Mouse (Mus musculus): ENCODE measurements at regions not wholly inside any gene's neighbourhood (a gene's known extent, or its start where the extent isn't known, plus 50 kb on each side); places are given as distances from the start of the nearest gene placed in this dataset.

GRCm38 (mm10) chr9:52402496-52402895, 234.1 kb upstream of the Zc3h12c start:
- DNase-seq (ENCODE audit: inconsistent age in 2 of 2, low spot score in 1 of 2): no peak

- DNase-seq (ENCODE audit: inconsistent age in 2 of 2, low spot score in 1 of 2): no peak
Measured at GRCm38 (mm10) chr9:52379031-52379430, 210.7 kb upstream of the Zc3h12c start.

DNA sequence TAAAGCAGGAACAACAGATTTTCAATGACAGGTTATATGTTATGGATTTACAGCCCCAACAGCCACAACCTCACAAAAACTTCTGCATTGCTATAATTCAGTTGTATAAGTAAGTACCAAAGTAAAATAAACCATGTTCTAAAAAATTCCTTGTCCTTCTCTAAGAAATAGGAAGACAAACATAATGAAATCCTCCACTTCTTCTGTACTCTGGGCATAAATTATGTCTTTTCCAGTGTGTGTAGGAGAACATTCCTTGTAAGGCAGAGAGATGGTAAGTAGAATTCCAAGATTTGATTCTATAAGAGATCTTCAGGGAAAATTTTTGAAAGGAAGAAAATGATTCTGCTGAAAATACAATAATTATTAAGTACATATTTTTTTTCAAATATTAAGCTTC, 209.4 kb upstream of the Zc3h12c start:
- no peak for DNase-seq (ENCODE audit: inconsistent age in 2 of 2, low spot score in 1 of 2)

DNA sequence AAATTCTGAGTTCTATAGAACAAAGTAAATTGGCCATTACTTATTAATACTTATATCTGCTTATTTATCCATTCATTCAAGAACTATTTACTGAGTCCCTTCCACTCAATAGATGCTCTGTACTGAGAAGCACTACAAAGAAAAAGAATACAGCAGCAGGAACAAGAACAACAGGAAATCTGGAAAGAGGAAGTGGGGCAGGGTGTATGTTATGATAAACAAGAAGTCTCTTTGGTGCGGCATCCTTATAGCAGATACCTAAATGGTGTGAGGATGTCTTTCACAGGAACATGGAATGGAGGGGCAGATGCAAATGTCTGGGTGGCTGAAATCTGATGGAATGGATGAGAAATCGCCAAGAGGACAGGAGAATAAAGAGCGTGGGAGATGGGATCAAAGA, 208.5 kb upstream of the Zc3h12c start:
- DNase-seq (ENCODE audit: inconsistent age in 2 of 2, low spot score in 1 of 2): no peak

DNA sequence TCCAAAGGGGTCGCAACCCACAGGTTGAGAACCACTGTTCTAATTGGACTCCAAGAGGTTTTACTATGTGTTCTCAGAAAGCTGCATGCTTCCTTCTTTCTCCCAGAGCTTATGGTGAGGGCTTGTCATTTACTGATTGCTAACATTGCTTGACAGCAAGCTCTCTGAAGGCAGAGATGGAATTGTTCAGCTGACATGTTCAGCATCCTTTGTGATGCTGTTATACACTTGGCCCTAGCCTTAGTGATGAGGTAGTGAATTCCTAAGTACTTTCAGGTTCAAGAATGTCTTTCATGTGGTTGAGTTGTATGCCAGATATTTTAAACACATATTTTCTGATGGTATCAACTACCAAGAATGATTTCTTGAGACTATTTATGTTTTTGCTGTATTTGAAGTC, 202.9 kb upstream of the Zc3h12c start:
- DNase-seq (ENCODE audit: inconsistent age in 2 of 2, low spot score in 1 of 2): no peak

- no peak for DNase-seq (ENCODE audit: inconsistent age in 2 of 2, low spot score in 1 of 2)
Measured at GRCm38 (mm10) chr9:52368911-52369310, 200.5 kb upstream of the Zc3h12c start.

GRCm38 (mm10) chr9:52368080-52368479, 199.7 kb upstream of the Zc3h12c start:
- DNase-seq (ENCODE audit: inconsistent age in 2 of 2, low spot score in 1 of 2): no peak

GRCm38 (mm10) chr9:52366046-52366445, 197.7 kb upstream of the Zc3h12c start:
- no peak for DNase-seq (ENCODE audit: inconsistent age in 2 of 2, low spot score in 1 of 2)

GRCm38 (mm10) chr9:52361599-52361998, 193.2 kb upstream of the Zc3h12c start:
- DNase-seq (ENCODE audit: inconsistent age in 2 of 2, low spot score in 1 of 2): no peak

DNA sequence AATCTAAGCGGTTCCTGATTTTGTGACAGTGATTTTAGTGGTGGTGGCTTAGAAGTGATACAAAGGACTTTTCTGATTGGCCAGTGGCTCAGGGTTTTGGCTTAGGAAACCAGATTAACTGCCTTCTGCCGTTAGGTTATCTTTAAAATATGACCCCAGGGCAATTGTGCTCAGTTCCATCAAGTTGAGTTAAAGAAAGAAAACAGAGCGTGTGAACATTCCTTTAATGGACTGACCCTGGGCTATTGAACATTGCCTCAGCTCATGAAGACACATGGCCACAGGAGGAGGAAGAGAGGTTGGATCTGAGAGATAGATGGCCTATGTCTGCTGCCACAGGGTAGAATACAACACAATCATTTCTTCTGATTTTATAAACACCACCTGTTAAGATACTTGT, 191.0 kb upstream of the Zc3h12c start:
- DNase-seq (ENCODE audit: inconsistent age in 2 of 2, low spot score in 1 of 2): no peak

- DNase-seq (ENCODE audit: inconsistent age in 2 of 2, low spot score in 1 of 2): no peak
Measured at GRCm38 (mm10) chr9:52356549-52356948, 188.2 kb upstream of the Zc3h12c start.

DNA sequence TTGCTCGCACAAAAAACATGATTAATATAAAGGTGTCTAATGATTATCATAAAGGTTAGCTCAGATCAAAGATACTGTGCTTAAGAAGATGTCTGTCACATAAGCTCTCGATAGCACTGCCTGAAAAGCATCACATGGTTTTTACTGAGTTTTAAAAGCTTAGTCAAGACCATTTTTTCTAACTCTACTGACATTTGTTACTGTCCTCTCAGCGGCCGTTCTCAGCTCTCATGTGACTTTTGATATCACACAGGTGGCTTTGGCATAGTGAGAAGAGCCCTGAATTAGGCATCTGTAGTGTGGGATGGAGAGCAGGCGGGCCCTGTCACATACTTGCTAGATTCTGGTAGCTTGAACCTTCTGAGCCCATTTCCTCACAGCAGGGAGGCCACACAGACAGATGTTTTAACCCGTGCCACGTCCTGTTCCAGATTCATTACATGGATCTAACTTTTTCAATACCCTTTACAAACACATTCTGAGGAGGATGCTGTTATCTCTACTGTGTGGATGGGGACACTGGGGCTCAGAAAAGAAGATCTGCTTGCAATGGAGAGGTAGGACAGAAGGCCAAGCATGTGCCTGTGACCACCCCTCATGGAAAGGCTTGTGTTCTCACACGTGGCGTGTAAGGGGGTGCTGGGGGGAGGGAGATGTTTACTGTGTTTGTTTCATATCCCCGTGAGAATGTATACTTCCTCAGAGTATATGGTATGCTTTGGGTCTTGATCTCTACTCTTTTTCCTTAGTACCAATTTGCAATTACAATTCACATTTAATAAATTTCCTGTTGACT, 187.0 kb upstream of the Zc3h12c start:
- DNase-seq (ENCODE audit: inconsistent age in 2 of 2, low spot score in 1 of 2): no peak

GRCm38 (mm10) chr9:52348536-52349527, 180.5 kb upstream of the Zc3h12c start:
- no peak for DNase-seq (ENCODE audit: inconsistent age in 2 of 2, low spot score in 1 of 2)

DNA sequence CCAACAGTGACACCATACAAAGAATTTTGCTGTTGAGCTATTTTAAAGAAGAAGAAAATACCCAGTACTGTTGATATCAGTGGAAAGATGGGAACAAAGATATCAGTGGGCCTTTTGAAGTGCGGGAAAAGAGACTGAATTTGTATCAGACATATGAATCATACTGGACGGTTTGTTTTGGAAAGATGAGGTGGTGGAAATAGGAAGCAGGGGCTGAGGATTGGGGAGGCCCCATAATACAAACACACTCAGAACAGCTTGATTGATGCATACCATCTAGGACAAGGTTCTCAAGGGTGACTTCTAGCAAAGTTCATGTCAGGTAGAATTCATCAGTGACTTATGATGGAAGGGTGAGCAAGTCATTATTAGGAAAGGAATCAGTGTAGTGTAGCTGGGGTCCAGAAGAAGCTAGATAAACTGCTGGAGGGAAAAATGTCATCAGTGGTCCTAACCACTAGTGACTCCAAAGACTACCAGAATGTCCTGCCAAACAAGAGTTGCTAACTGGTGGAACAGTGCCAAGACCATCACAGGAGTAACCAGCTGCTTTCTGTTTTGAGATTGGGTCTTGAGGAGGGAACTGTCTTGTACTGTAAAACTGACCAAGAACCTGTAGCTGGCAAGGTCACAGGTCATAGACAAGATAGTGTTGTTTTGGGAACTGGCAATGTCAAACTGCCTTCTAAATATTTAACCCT, 176.0 kb upstream of the Zc3h12c start:
- DNase-seq (ENCODE audit: inconsistent age in 2 of 2, low spot score in 1 of 2): no peak

DNA sequence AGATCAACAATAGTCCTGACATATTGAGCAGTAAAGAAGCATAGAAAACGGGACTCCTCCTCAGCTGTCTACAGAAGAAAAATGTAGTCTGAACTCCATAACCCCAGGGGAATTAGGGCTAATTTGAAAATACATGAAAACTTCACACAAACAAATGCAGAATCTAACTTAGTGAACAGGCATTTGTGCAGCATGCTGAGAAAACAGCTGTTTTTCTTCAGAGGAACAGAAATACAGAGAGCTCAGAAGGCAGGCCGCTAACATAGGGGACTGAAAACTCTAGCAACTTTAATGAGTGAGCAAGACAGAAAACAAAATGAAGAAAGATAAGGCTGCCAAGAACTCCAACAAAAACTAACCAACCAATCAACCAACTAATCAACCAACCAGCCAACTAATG, 172.7 kb upstream of the Zc3h12c start:
- DNase-seq (ENCODE audit: inconsistent age in 2 of 2, low spot score in 1 of 2): no peak

DNA sequence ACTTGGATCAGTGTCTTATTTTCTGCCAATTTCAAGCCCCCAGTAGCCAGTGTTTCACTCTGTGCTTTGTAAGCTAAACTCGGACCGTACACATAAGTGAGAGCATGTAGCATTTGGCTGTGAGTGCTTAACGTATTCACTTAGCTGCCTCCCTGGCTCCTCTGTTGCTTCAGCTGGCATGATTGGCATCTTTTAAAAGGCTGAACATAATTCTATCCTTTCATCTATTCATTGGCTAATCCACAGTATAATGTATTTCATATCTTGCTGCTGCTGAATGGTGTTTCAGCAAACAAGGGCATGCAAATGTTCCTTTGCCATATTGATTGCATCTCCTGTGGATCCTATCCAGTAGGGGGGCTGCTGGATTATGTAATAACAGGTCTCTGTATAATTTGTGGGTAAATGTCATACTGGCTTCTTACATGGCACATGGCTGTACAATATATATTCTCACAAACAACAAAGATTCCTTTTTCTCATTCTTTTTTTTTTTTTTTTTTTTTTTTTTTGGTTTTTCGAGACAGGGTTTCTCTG, 169.5 kb upstream of the Zc3h12c start:
- no peak for DNase-seq (ENCODE audit: inconsistent age in 2 of 2, low spot score in 1 of 2)

DNA sequence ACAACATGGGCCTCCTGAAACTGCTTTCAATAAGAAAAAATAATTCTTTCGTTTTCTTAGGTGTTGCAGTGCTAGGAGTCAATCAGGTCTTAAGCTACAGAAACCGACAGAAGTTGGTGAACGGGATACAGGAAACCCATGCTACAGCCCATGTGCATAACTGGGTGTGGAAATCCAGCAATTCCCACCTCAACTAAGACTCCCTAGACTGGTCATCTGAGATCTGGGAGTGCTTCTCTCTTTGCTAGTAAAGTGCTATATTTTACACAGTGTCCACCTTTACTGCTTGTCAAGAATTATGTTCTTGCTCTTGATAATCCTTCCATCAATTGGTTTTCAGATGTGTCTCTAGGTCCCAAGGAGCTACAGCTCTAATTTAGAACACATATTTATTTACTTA, 166.4 kb upstream of the Zc3h12c start:
- DNase-seq (ENCODE audit: inconsistent age in 2 of 2, low spot score in 1 of 2): no peak

GRCm38 (mm10) chr9:52333884-52334283, 165.5 kb upstream of the Zc3h12c start:
- no peak for DNase-seq (ENCODE audit: inconsistent age in 2 of 2, low spot score in 1 of 2)

DNA sequence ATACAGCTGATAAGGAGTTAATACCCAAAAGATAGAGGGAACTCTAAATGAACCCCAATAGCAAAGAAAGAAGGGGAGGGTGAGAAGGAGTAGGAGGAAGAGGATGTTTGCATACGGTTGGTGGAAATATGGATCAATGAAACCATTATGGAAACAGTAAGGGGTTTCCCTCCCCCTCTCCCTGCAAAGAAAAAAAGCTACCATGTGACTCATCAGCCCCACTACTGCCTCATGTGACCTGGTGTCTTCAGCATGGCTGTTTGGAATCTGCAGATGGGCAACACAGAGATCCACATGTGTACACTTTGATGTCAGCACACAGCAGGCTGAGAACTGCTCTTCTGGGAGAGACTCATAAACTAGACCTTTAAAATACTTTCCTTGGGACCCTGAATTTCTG, 163.4 kb upstream of the Zc3h12c start:
- DNase-seq (ENCODE audit: inconsistent age in 2 of 2, low spot score in 1 of 2): no peak

GRCm38 (mm10) chr9:52330652-52331051, 162.3 kb upstream of the Zc3h12c start:
- peak in 1 of 2 experiments; percentile 37 for DNase-seq (ENCODE audit: inconsistent age in 2 of 2, low spot score in 1 of 2)

GRCm38 (mm10) chr9:52324347-52324746, 156.0 kb upstream of the Zc3h12c start:
- DNase-seq (ENCODE audit: inconsistent age in 2 of 2, low spot score in 1 of 2): no peak
